Mouse (Mus musculus) megakaryocyte, embryonic 14.5 days (primary cell): ENCODE data around the gene Slc26a8. TPM values are rescaled to one million over a fixed set of nuclear protein-coding genes. Genes with fewer than 3 reads are reported as not detected.

Experiments used
- H3K27me3 ChIP-seq: replicated peaks from 2 replicates; pipeline ENCODE3; 2012; ENCODE audit warnings: inconsistent platforms
- H3K36me3 ChIP-seq: replicated peaks from 2 replicates; pipeline ENCODE3; 2012; ENCODE audit warnings: low read length, inconsistent platforms, mixed read lengths
- H3K4me1 ChIP-seq: 2 replicates; pipeline ENCODE4 v1.6.1; 2012; ENCODE audit warnings: inconsistent platforms
- H3K4me3 ChIP-seq: replicated peaks from 2 replicates; pipeline ENCODE3; 2012; ENCODE audit warnings: moderate library complexity, mild to moderate bottlenecking, inconsistent platforms
- H3K9me3 ChIP-seq: 2 replicates; pipeline ENCODE4 v1.6.1; 2012; ENCODE audit warnings: inconsistent platforms
- FLI1 ChIP-seq: IDR thresholded peaks from 2 replicates; pipeline ENCODE4 v1.6.1; 2012; ENCODE audit warnings: low read length, inconsistent platforms, mixed read lengths
- GATA1 ChIP-seq: IDR thresholded peaks from 3 replicates; pipeline ENCODE4 v1.6.1; 2012; ENCODE audit warnings: mixed read lengths, low read length, inconsistent platforms, borderline replicate concordance
- polyA plus RNA-seq: library from polyadenylated mRNA; stranded (reverse); fragments of >175 nt; gene quantifications from 2 replicates; pipeline ENCODE4 v1.2.3, GENCODE M21; 2012; ENCODE audit warnings: low replicate concordance; ENCODE audit not compliant: insufficient read depth

The Slc26a8 gene
- polyA plus RNA-seq, 1 experiment, result 1.4 TPM

DNA sequence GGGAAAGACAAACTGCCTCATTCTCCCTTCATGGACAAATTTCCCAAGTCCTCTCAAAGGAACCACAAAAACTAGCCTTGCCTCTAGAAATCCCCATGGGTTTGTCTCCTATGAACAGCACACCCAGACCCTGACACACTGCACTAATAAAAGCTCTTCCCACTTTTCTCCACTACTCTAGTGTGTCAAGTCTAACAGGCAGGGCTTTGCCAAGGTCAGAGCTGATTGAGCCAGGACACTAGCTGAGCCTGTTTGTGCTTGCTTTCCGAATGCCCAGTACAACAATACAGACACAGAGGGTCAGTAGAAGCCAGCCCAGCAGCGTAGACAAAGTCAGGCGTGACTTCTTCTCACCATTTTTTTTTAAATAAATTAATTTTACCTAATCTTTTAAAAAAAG, 39.8 kb downstream of the Slc26a8 start:
- H3K27me3 ChIP-seq, result peaks cover 38% of the 10 kb centered on the region
- no peaks in the 10 kb centered on the region for H3K36me3 ChIP-seq
- TF ChIP-seq FLI1, result no peak
- no peak for TF ChIP-seq GATA1
- no peaks in the 10 kb centered on the region for H3K9me3 ChIP-seq
- H3K4me1 ChIP-seq, result no peaks in the 10 kb centered on the region; the same call in 1 of the 2 replicates
- no peak overlapping the region for H3K4me3 ChIP-seq

DNA sequence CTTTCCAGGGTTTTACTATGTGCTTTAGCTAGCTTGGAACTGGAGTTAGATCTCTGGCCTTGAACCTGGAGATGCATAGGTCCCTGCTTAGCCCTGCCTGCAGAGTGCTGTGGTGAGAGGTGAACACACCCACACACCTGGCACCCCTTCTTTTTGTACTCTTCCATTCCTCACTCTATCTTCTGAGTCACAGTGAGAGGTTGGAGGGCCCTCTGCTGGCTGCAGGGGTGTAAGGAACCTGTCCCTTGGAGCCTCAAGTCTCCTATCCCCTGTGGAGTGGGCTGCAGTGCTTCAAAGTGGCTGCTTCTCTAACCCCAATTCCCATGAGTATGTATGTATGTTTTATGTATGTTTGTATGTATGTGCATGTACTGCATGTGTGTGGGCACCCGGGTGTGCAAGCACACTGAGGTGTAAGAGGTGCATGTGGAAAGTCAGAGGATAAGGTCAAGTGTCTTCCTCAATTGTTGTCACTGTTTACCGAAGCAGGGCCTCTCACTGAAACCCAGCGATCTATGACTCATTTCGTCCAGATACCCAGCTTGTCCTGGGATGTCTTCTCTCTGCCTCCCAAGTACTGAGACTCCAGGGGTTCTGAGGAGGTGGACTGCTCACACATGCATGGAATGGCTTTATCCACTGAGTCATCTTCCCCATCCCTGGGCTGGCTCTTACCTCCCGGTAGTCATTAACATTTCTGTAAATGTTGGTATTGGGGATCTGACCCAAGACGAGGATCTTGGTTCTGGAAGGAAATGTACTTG, 41.2 kb downstream of the Slc26a8 start:
- Histone ChIP-seq H3K4me3 (no peak overlapping the region), H3K4me1 (no peaks in the 10 kb centered on the region; the same call in 1 of the 2 replicates), H3K36me3 (no peaks in the 10 kb centered on the region), H3K27me3 (peaks cover 41% of the 10 kb centered on the region), H3K9me3 (no peaks in the 10 kb centered on the region)
- TF ChIP-seq GATA1, result no peak
- TF ChIP-seq FLI1, result no peak

DNA sequence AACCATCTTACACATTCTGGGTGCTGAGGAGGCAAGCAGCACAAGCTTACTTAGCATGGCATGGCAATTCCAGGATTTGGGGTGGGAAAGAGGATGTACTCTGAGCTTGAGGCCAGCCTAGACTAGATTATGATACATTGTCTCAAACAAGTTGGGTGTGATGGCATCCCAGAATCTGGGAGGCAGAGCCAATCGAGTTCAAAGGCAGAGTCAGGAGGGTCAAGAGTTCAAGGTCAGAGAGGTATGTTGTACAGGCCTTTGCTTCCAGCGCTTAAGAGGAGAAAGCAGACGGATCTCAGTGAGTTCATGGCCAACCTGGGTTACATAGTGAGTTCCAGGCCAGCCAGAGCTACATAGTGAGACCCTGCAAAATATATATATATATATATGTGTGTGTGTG, 43.8 kb downstream of the Slc26a8 start:
- no peak for TF ChIP-seq FLI1
- TF ChIP-seq GATA1, result no peak
- peaks cover 52% of the 10 kb centered on the region for H3K27me3 ChIP-seq
- no peaks in the 10 kb centered on the region; the same call in 1 of the 2 replicates for H3K4me1 ChIP-seq
- H3K4me3 ChIP-seq, result no peak overlapping the region
- no peaks in the 10 kb centered on the region for H3K9me3 ChIP-seq
- H3K36me3 ChIP-seq, result no peaks in the 10 kb centered on the region

DNA sequence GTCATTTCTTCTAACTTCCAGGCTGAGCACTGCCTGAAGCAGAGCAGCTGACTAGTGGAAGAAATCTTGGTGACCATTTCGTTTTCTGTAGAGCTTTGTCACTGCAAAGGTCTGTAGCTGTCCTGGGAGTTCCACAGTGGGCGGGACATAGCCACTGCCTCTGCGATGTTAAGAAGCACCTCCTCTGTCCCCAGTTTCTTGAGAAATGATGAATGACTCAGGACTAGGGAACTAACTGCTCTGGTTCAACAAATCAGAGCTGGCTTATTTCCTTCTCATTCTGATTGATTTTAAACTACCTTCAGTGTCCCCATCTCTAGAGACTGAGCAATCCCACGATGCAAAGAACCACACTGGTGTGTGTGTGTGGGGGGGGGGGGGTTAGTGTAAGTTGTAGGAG, 45.9 kb downstream of the Slc26a8 start:
- no peaks in the 10 kb centered on the region; the same call in 1 of the 2 replicates for H3K4me1 ChIP-seq
- H3K4me3 ChIP-seq, result no peak overlapping the region
- TF ChIP-seq FLI1 (no peak), GATA1 (no peak)
- H3K27me3 ChIP-seq, result peaks cover 54% of the 10 kb centered on the region
- no peaks in the 10 kb centered on the region for H3K9me3 ChIP-seq
- H3K36me3 ChIP-seq, result no peaks in the 10 kb centered on the region

DNA sequence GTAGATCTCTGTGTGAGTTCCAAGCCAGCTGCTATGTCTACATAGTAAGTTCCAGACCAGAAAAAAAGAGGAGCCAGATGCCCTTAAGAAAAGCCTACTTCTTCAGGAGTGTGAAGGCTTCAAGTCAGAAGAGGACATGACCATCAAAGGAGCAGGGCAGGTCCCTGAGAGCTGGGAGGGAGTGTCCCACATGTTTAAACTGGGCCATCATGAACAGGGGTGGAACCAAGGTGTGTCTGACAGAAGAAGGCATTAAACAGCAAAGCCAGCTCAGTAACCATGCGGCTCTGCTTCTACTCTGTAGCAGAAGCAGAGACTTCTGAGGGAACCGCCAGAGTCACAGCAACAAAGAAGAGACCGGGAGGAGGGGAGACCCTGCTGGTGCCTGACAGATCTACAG, 46.3 kb downstream of the Slc26a8 start:
- Histone ChIP-seq H3K9me3 (no peaks in the 10 kb centered on the region), H3K4me3 (no peak overlapping the region), H3K27me3 (peaks cover 54% of the 10 kb centered on the region), H3K4me1 (no peaks in the 10 kb centered on the region; the same call in 1 of the 2 replicates), H3K36me3 (no peaks in the 10 kb centered on the region)
- TF ChIP-seq GATA1 (no peak), FLI1 (no peak)

DNA sequence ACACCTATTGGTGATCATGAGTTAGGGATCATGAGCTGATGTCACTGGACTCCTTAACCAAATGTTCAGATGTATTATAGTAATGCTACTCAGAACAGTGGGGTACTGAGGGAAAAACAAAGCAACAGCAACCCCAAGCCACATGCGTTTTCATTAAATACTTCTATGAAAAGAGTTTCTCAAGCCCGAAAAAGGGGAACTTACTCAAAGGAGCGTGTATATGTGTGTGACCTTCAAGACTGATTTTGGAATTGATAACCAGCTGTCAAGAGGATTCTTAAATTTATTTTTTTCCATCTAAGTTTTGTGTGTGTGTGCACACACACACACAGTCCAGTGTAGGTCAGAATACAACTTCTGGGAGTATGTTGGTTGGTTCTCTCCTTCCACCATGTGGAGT, 49.9 kb downstream of the Slc26a8 start:
- Histone ChIP-seq H3K36me3 (no peaks in the 10 kb centered on the region), H3K27me3 (peaks cover 67% of the 10 kb centered on the region), H3K9me3 (no peaks in the 10 kb centered on the region), H3K4me3 (no peak overlapping the region), H3K4me1 (no peaks in the 10 kb centered on the region)
- no peak for TF ChIP-seq FLI1
- no peak for TF ChIP-seq GATA1

DNA sequence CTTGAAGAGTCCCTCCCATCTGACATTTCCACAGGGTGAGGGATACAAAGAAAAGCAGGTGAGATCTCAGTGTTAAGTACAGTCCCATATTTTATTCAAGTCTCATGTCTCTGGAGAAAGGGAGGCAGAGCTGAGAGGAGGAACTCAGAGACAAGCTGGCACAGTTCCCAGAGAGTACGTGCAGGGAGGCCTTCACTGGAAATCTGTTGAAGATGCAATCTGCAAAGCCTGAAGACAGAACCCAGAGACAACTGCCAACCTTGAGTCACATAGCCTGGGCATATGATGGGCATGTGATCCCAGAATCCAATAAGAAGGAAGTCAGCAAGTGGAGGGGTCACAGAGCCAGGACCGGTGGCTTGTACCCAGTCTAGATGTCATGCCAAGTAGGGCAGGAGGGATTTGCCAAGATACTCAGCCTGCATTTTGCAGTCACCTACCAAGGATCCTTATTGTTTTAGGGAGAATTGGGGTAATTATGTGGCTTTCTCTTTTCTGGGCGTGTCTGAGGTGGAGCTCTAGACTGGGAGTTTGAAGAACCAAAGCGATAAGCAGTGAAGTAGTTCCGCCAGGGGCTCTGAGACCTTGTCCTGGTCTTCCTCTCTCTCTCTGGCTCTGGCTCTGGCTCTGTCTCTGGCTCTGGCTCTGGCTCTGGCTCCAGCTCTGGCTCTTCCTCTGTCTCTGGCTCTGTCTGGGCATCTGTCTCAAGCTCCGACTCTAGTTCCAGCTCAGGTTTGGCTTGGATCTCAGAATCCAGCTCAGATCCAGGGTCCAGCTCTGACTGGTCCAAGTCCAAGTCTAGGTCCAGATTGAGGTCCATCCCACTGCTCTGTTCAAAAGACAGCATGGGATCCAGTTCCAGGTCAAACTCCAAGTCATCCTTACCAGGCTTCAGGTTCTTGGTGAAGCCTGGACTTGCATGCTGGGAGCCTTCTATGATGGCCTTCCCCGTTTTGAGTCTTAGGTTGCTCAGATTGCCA, 52.0 kb downstream of the Slc26a8 start:
- Histone ChIP-seq H3K27me3 (peaks cover 62% of the 10 kb centered on the region), H3K36me3 (no peaks in the 10 kb centered on the region), H3K4me3 (no peak overlapping the region), H3K4me1 (no peaks in the 10 kb centered on the region), H3K9me3 (no peaks in the 10 kb centered on the region)
- TF ChIP-seq GATA1 (no peak), FLI1 (no peak)

DNA sequence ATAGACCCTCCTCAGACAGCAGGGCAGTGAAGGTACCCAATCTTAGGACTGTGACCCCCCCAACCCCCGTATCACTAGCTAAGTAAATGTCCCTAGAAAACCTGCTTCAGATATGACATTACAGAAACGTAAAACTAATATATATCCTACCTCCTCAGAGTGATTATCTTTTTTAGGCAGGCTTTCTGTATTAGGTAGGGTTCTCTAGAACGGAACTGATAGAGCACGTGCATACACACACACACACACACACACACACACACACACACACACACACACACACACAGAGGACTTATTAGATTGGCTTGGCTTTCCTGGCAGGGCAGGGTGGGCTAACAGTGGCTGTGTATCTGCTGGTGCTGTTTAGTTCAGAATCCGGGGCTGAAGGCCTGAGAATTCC, 54.2 kb downstream of the Slc26a8 start:
- H3K4me3 ChIP-seq, result no peak overlapping the region
- peaks cover 58% of the 10 kb centered on the region for H3K27me3 ChIP-seq
- no peak for TF ChIP-seq FLI1
- no peak for TF ChIP-seq GATA1
- H3K9me3 ChIP-seq, result no peaks in the 10 kb centered on the region
- no peaks in the 10 kb centered on the region for H3K4me1 ChIP-seq
- no peaks in the 10 kb centered on the region for H3K36me3 ChIP-seq

DNA sequence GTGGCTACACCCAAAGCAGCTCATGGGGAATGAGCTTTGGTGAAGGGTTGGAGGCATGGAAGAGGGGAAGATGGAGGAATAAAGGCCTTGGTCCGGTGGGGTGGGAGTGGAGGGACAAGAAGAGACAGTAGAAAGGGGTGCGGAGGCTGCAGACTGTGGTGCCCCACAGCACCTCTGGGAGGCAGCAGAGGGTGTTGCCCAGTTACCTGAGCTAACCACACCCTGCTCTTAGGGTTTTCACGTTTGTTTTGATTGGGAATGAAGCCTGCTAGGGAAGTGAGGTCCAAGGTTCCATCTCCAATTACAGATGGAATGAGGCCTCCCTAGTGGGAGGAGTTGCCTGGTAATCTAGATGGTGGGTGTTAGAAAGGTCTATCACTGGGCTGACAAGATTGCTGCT, 60.9 kb downstream of the Slc26a8 start:
- TF ChIP-seq GATA1 (no peak), FLI1 (no peak)
- no peak overlapping the region for H3K4me3 ChIP-seq
- H3K36me3 ChIP-seq, result no peaks in the 10 kb centered on the region
- peaks cover 40% of the 10 kb centered on the region for H3K27me3 ChIP-seq
- no peaks in the 10 kb centered on the region for H3K9me3 ChIP-seq
- peaks cover 26% of the 10 kb centered on the region for H3K4me1 ChIP-seq
